Mouse (Mus musculus) liver, postnatal 0 days (tissue): ENCODE results near the gene Bnip3.

Experiments used
- CTCF ChIP-seq: sonication (generic); IDR thresholded peaks from 2 replicates; pipeline ENCODE4 v1.5.1; 2016; ENCODE audit warnings: antibody characterized with exemption, low read depth
- EP300 ChIP-seq: IDR thresholded peaks from 2 replicates; pipeline ENCODE4 v1.6.1; 2016; ENCODE audit warnings: antibody characterized with exemption, low read depth, mild to moderate bottlenecking

GRCm38 (mm10) chr7:138854201-138854600 is 55.1 kb downstream of the Bnip3 start:
- no peak for TF ChIP-seq CTCF
- TF ChIP-seq EP300, result no peak
